Mouse (Mus musculus) macrophage (primary cell): Measurements from ENCODE around the gene Kcnh8. TPM values are rescaled to one million over a fixed set of nuclear protein-coding genes. Genes with fewer than 3 reads are reported as not detected.
A peak's percentile ranks its signal among the peaks of the same experiment; 100 is the strongest.

ENCODE experiments used
- H3K27ac ChIP-seq: fragments of 350-480 bp; formaldehyde crosslinking; 2 replicates; pipeline ENCODE4 v1.9.0; 2021
- H3K36me3 ChIP-seq: fragments of 350-480 bp; formaldehyde crosslinking; 2 replicates; pipeline ENCODE4 v1.9.0; 2021; ENCODE audit errors: inconsistent target
- H3K4me3 ChIP-seq: fragments of 350-480 bp; formaldehyde crosslinking; 2 replicates; pipeline ENCODE4 v1.9.0; 2021; ENCODE audit errors: inconsistent target
- H3K79me2 ChIP-seq: fragments of 350-480 bp; formaldehyde crosslinking; 2 replicates; pipeline ENCODE4 v1.9.0; 2021; ENCODE audit errors: inconsistent target
- WGBS: methylation state at CpG from one replicate; pipeline ENCODE4 v1.1.7; 2026; ENCODE audit warnings: inconsistent platforms; ENCODE audit not compliant: missing documents; 5-methylcytosine and 5-hydroxymethylcytosine counted together
- polyA plus RNA-seq: library from polyadenylated mRNA; stranded (reverse); fragments of 250-400 nt; gene quantifications from 3 replicates; pipeline ENCODE4 v1.2.4, GENCODE M21; 2018; ENCODE audit warnings: inconsistent platforms
- total RNA-seq, 78 experiments: library from RNA; depleted of rRNA; stranded (reverse); fragments of 250-400 nt; gene quantifications; 1 replicate in 9 of 78; 2 replicates in 24 of 78; 3 replicates in 43 of 78; 4 replicates in 2 of 78; pipeline ENCODE4 v1.2.4; 2018; ENCODE audit warnings: inconsistent platforms in 56 of 78

Gene Kcnh8
- not detected for total RNA-seq (2018; cell fraction: chromatin; rRNA removed)
- total RNA-seq (2018; cell fraction: cytosol; rRNA removed), result not detected
- not detected for total RNA-seq (2018; cell fraction: nucleus; rRNA removed)
- not detected in 3 replicates for polyA plus RNA-seq

- 2% methylated on average over 40 of the region's 40 CpGs for WGBS
- no peak within 1 kb of the TSS for H3K27ac ChIP-seq
- no peaks in the 10 kb centered on the region for H3K79me2 ChIP-seq
- H3K4me3 ChIP-seq, result no peak within 1 kb of the TSS
- H3K36me3 ChIP-seq, result no peaks in the 10 kb centered on the region
Observed at GRCm38 (mm10) chr17:52602093-52602780, at the start of gene Kcnh8. Gene Kcnh8, plus strand, starts transcription at chr17:52602709.

- Histone ChIP-seq H3K79me2 (no peaks in the 10 kb centered on the region), H3K27ac (no peak overlapping the region), H3K36me3 (no peaks in the 10 kb centered on the region), H3K4me3 (no peak overlapping the region)
- 33% methylated on average over 13 of the region's 13 CpGs for WGBS
Observed at GRCm38 (mm10) chr17:52559961-52560720, 42.4 kb upstream of the Kcnh8 start.

GRCm38 (mm10) chr17:52565467-52566155 lies 36.9 kb upstream of the Kcnh8 start:
- Histone ChIP-seq H3K27ac (no peak overlapping the region), H3K36me3 (no peaks in the 10 kb centered on the region), H3K4me3 (no peak overlapping the region), H3K79me2 (no peaks in the 10 kb centered on the region)
- WGBS, result 34% methylated on average over 4 of the region's 4 CpGs

- Histone ChIP-seq H3K4me3 (no peak overlapping the region), H3K79me2 (no peaks in the 10 kb centered on the region), H3K27ac (no peak overlapping the region), H3K36me3 (no peaks in the 10 kb centered on the region)
- WGBS, result 70% methylated on average over 4 of the region's 4 CpGs
Observed at GRCm38 (mm10) chr17:52569584-52570270, 32.8 kb upstream of the Kcnh8 start.

GRCm38 (mm10) chr17:52572229-52572628 lies 30.3 kb upstream of the Kcnh8 start:
- H3K4me3 ChIP-seq, result no peak overlapping the region
- 87% methylated on average over 4 of the region's 4 CpGs for WGBS
- H3K36me3 ChIP-seq, result no peaks in the 10 kb centered on the region
- no peaks in the 10 kb centered on the region for H3K79me2 ChIP-seq
- H3K27ac ChIP-seq, result no peak overlapping the region

GRCm38 (mm10) chr17:52591503-52592194 lies 10.9 kb upstream of the Kcnh8 start:
- no peak overlapping the region for H3K4me3 ChIP-seq
- H3K36me3 ChIP-seq, result no peaks in the 10 kb centered on the region
- H3K79me2 ChIP-seq, result no peaks in the 10 kb centered on the region
- WGBS, result 4% methylated on average over 5 of the region's 5 CpGs
- no peak overlapping the region for H3K27ac ChIP-seq

- Histone ChIP-seq H3K36me3 (no peaks in the 10 kb centered on the region), H3K4me3 (no peak overlapping the region), H3K27ac (no peak overlapping the region), H3K79me2 (no peaks in the 10 kb centered on the region)
- 83% methylated on average over 3 of the region's 3 CpGs for WGBS
Observed at GRCm38 (mm10) chr17:52599141-52599540, 3.4 kb upstream of the Kcnh8 start.

- peak overlapping the region; percentile 10; the same call in 1 of the 2 replicates for H3K4me3 ChIP-seq
- H3K79me2 ChIP-seq, result no peaks in the 10 kb centered on the region
- no peaks in the 10 kb centered on the region for H3K36me3 ChIP-seq
- WGBS, result 3% methylated on average over 22 of the region's 22 CpGs
- no peak overlapping the region for H3K27ac ChIP-seq
Observed at GRCm38 (mm10) chr17:52600882-52601371, 1.6 kb upstream of the Kcnh8 start.

- H3K4me3 ChIP-seq, result no peak overlapping the region
- no peak overlapping the region for H3K27ac ChIP-seq
- 3% methylated on average over 14 of the region's 14 CpGs for WGBS
- H3K36me3 ChIP-seq, result no peaks in the 10 kb centered on the region
- no peaks in the 10 kb centered on the region for H3K79me2 ChIP-seq
Observed at GRCm38 (mm10) chr17:52602781-52603170, 267 bp downstream of the Kcnh8 start.

- no peak overlapping the region for H3K4me3 ChIP-seq
- no peak overlapping the region for H3K27ac ChIP-seq
- WGBS, result 6% methylated on average over 5 of the region's 5 CpGs
- H3K36me3 ChIP-seq, result no peaks in the 10 kb centered on the region
- H3K79me2 ChIP-seq, result no peaks in the 10 kb centered on the region
Observed at GRCm38 (mm10) chr17:52603411-52603810, 902 bp downstream of the Kcnh8 start.

GRCm38 (mm10) chr17:52611382-52611781 lies 8.9 kb downstream of the Kcnh8 start:
- Histone ChIP-seq H3K36me3 (no peaks in the 10 kb centered on the region), H3K27ac (no peak overlapping the region), H3K4me3 (no peak overlapping the region), H3K79me2 (no peaks in the 10 kb centered on the region)
- 67% methylated on average over 4 of the region's 4 CpGs for WGBS

- no peaks in the 10 kb centered on the region for H3K79me2 ChIP-seq
- no peak overlapping the region for H3K27ac ChIP-seq
- no peaks in the 10 kb centered on the region for H3K36me3 ChIP-seq
- H3K4me3 ChIP-seq, result no peak overlapping the region
Observed at GRCm38 (mm10) chr17:52649186-52649585, 46.7 kb downstream of the Kcnh8 start.

GRCm38 (mm10) chr17:52691988-52692387 lies 89.5 kb downstream of the Kcnh8 start:
- no peaks in the 10 kb centered on the region for H3K36me3 ChIP-seq
- no peak overlapping the region for H3K4me3 ChIP-seq
- no peaks in the 10 kb centered on the region for H3K79me2 ChIP-seq
- no peak overlapping the region for H3K27ac ChIP-seq

- H3K4me3 ChIP-seq, result no peak overlapping the region
- H3K27ac ChIP-seq, result no peak overlapping the region
- H3K79me2 ChIP-seq, result no peaks in the 10 kb centered on the region
- WGBS, result 77% methylated on average over 3 of the region's 3 CpGs
- H3K36me3 ChIP-seq, result no peaks in the 10 kb centered on the region
Observed at GRCm38 (mm10) chr17:52701944-52702343, 99.4 kb downstream of the Kcnh8 start.
